Mouse (Mus musculus) neural tube, embryonic 13.5 days (tissue): ENCODE results near the gene Umodl1. TPM values are rescaled to one million over a fixed set of nuclear protein-coding genes. Genes with fewer than 3 reads are reported as not detected.

Experiments
- ATAC-seq: fragments of 200-750 bp; cut with Nextera tagmentation; 2 replicates; pipeline ENCODE4 v1.8.0; 2017; ENCODE audit warnings: low read depth, mild to moderate bottlenecking, moderate TSS enrichment, moderate library complexity
- H3K27ac ChIP-seq: fragments of 300-500 bp; sonication (generic); replicated peaks from 2 replicates; pipeline ENCODE4 v1.5.1; 2015; ENCODE audit warnings: moderate library complexity, mild to moderate bottlenecking, inconsistent platforms
- H3K27me3 ChIP-seq: fragments of 300-500 bp; sonication (generic); 2 replicates; pipeline ENCODE4 v1.6.1; 2015; ENCODE audit warnings: mild to moderate bottlenecking, inconsistent platforms
- H3K36me3 ChIP-seq: fragments of 300-500 bp; sonication (generic); 2 replicates; pipeline ENCODE4 v1.6.1; 2015; ENCODE audit warnings: mild to moderate bottlenecking, inconsistent platforms
- H3K4me1 ChIP-seq: fragments of 300-500 bp; sonication (generic); replicated peaks from 2 replicates; pipeline ENCODE4 v1.6.1; 2015; ENCODE audit warnings: inconsistent platforms
- H3K4me2 ChIP-seq: fragments of 300-500 bp; sonication (generic); 2 replicates; pipeline ENCODE4 v1.6.1; 2015; ENCODE audit warnings: inconsistent platforms, mild to moderate bottlenecking, moderate library complexity
- H3K4me3 ChIP-seq: fragments of 300-500 bp; sonication (generic); 2 replicates; pipeline ENCODE4 v1.5.1; 2015; ENCODE audit warnings: mild to moderate bottlenecking, inconsistent platforms
- H3K9ac ChIP-seq: fragments of 300-500 bp; sonication (generic); 2 replicates; pipeline ENCODE4 v1.6.1; 2015; ENCODE audit warnings: moderate library complexity, mild to moderate bottlenecking, inconsistent platforms
- H3K9me3 ChIP-seq: fragments of 300-500 bp; sonication (generic); 2 replicates; pipeline ENCODE4 v1.6.1; 2016; ENCODE audit warnings: inconsistent platforms
- WGBS: fragments of 180-500 bp; shearing (Covaris S2); methylation state at CpG from one replicate; pipeline ENCODE4 v1.1.7; 2015; 5-methylcytosine and 5-hydroxymethylcytosine counted together
- polyA plus RNA-seq: library from polyadenylated mRNA; unstranded; fragments of >200 nt; fragmentation: Nextera tagmentation; extraction: Ambion mirVana; gene quantifications from 2 replicates; pipeline ENCODE4 v1.2.1, GENCODE M21; 2015

Gene Umodl1
- polyA plus RNA-seq, 1 experiment from 2014 or later: not detected

DNA sequence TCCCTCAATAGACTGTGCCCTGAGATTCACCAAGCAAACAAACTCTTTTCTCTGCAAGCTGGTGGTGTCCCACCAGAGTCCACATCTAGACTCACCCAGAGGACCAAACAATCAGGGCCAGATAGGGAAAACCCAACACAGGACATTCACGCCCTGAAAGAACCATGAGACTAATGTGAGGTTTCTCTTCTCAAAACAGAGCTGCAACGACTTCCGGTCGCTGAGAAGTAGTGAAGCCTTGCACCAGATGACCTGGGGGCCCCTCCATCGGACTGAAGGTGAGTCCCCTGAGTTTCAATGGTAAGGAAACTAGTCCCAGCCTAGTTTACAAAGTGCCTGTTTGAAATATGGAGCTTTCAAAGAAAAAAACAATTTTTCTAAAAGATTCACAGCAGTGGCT is 48.2 kb downstream of the Umodl1 start:
- Histone ChIP-seq H3K4me1 (0 out of 2 replicates have a peak, but pooled peaks cover 6% of the 10 kb centered on the region), H3K9ac (no peak overlapping the region), H3K4me3 (no peak overlapping the region), H3K27ac (no peak overlapping the region), H3K4me2 (no peak overlapping the region), H3K27me3 (no peaks in the 10 kb centered on the region), H3K36me3 (no peaks in the 10 kb centered on the region), H3K9me3 (no peaks in the 10 kb centered on the region)
- WGBS: 90% methylated on average over 5 of the region's 5 CpGs
- ATAC-seq: no peak

- whole genome bisulfite sequencing: 90% methylated on average over 2 of the region's 2 CpGs
- no peak for ATAC-seq
- Histone ChIP-seq H3K36me3 (no peaks in the 10 kb centered on the region), H3K4me3 (no peak overlapping the region), H3K27ac (no peak overlapping the region), H3K4me1 (0 out of 2 replicates have a peak, but pooled peaks cover 6% of the 10 kb centered on the region), H3K9ac (no peak overlapping the region), H3K4me2 (no peak overlapping the region), H3K9me3 (no peaks in the 10 kb centered on the region), H3K27me3 (no peaks in the 10 kb centered on the region)
Measured at GRCm38 (mm10) chr17:31005284-31005683, 50.8 kb downstream of the Umodl1 start.

- Histone ChIP-seq H3K9me3 (no peaks in the 10 kb centered on the region), H3K27me3 (no peaks in the 10 kb centered on the region), H3K4me3 (no peak overlapping the region), H3K4me1 (no peaks in the 10 kb centered on the region), H3K27ac (no peak overlapping the region), H3K4me2 (no peak overlapping the region), H3K9ac (no peak overlapping the region), H3K36me3 (no peaks in the 10 kb centered on the region)
- ATAC-seq: no peak
- 73% methylated on average over 3 of the region's 3 CpGs for WGBS
Measured at GRCm38 (mm10) chr17:31007357-31007756, 52.9 kb downstream of the Umodl1 start.

DNA sequence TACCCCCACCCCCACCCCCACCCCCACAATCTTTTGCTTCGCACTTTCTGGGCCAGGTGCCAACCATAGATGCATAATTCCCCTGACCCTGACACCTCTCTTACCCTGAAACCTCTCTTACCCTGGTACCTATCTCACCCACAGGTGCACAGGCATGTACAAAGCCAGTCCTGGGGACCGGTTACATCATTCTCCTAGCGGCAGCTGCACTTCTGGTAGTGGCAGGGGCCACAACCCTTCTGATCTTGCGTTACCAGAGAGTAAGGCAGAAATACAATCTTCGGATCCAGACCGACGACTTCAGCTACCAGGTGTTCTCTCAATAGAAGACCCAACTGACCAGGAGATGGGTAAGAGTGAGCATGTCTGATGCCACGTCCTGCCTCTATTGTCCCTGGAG is 54.0 kb downstream of the Umodl1 start:
- H3K4me2 ChIP-seq: no peak overlapping the region
- ATAC-seq: no peak
- no peaks in the 10 kb centered on the region for H3K4me1 ChIP-seq
- no peak overlapping the region for H3K9ac ChIP-seq
- no peaks in the 10 kb centered on the region for H3K9me3 ChIP-seq
- WGBS: 91% methylated on average over 8 of the region's 8 CpGs
- H3K36me3 ChIP-seq: no peaks in the 10 kb centered on the region
- no peaks in the 10 kb centered on the region for H3K27me3 ChIP-seq
- no peak overlapping the region for H3K4me3 ChIP-seq
- H3K27ac ChIP-seq: no peak overlapping the region

GRCm38 (mm10) chr17:31011551-31012394 is 57.3 kb downstream of the Umodl1 start:
- 35% methylated on average over 9 of the region's 9 CpGs for WGBS
- ATAC-seq: no peak
- H3K27me3 ChIP-seq: no peaks in the 10 kb centered on the region

GRCm38 (mm10) chr17:31018267-31018666 is 63.8 kb downstream of the Umodl1 start:
- ATAC-seq: no peak
- Histone ChIP-seq H3K27me3 (no peaks in the 10 kb centered on the region), H3K27ac (no peak overlapping the region), H3K4me1 (no peaks in the 10 kb centered on the region), H3K4me2 (no peak overlapping the region), H3K36me3 (no peaks in the 10 kb centered on the region), H3K9me3 (no peaks in the 10 kb centered on the region), H3K4me3 (no peak overlapping the region), H3K9ac (no peak overlapping the region)
- WGBS: 74% methylated on average over 4 of the region's 4 CpGs

More at GRCm38 (mm10) chr17:31011551-31012394, 57.3 kb downstream of the Umodl1 start:
- H3K36me3 ChIP-seq: no peaks in the 10 kb centered on the region
- H3K9me3 ChIP-seq: no peaks in the 10 kb centered on the region
- H3K4me3 ChIP-seq: no peak overlapping the region
- H3K9ac ChIP-seq: no peak overlapping the region
- H3K27ac ChIP-seq: no peak overlapping the region
- H3K4me2 ChIP-seq: no peak overlapping the region
- no peaks in the 10 kb centered on the region for H3K4me1 ChIP-seq

GRCm38 (mm10) chr17:31019505-31019904 is 65.1 kb downstream of the Umodl1 start:
- Histone ChIP-seq H3K36me3 (no peaks in the 10 kb centered on the region), H3K9ac (no peak overlapping the region), H3K4me3 (no peak overlapping the region), H3K4me1 (0 out of 2 replicates have a peak, but pooled peaks cover 2% of the 10 kb centered on the region), H3K27ac (no peak overlapping the region), H3K9me3 (no peaks in the 10 kb centered on the region), H3K4me2 (no peak overlapping the region), H3K27me3 (no peaks in the 10 kb centered on the region)
- WGBS: 10% methylated on average over 2 of the region's 2 CpGs
- ATAC-seq: no peak

DNA sequence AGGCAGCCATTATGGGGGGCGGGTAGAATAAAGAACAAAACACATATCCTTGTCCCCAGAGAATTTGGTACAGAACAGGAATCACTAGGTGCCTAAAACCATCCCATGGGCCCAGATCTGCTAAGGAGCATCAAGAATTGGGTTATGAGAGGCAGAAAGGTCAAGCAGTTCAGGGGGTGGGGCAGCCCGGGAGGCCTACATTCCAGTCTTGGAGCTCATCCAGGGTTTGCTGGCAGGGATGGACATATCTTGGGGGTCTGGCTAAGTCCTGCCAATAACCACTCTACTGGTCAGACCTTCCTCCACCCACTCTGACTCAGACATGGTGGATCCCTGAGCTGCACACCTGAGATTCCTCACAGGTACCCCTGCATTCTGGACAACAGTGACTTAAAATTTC is 65.6 kb downstream of the Umodl1 start:
- no peaks in the 10 kb centered on the region for H3K36me3 ChIP-seq
- no peak for ATAC-seq
- 81% methylated on average over 2 of the region's 2 CpGs for WGBS
- H3K27ac ChIP-seq: no peak overlapping the region
- 0 out of 2 replicates have a peak, but pooled peaks cover 3% of the 10 kb centered on the region for H3K4me1 ChIP-seq
- H3K4me2 ChIP-seq: no peak overlapping the region
- H3K9ac ChIP-seq: no peak overlapping the region
- no peaks in the 10 kb centered on the region for H3K27me3 ChIP-seq
- no peak overlapping the region for H3K4me3 ChIP-seq
- H3K9me3 ChIP-seq: no peaks in the 10 kb centered on the region

- Histone ChIP-seq H3K4me2 (no peak overlapping the region), H3K4me3 (no peak overlapping the region), H3K9me3 (no peaks in the 10 kb centered on the region), H3K27me3 (no peaks in the 10 kb centered on the region), H3K36me3 (no peaks in the 10 kb centered on the region), H3K9ac (no peak overlapping the region), H3K4me1 (0 out of 2 replicates have a peak, but pooled peaks cover 3% of the 10 kb centered on the region), H3K27ac (no peak overlapping the region)
- ATAC-seq: no peak
- 84% methylated on average over 8 of the region's 8 CpGs for WGBS
Measured at GRCm38 (mm10) chr17:31021276-31021675, 66.8 kb downstream of the Umodl1 start.

- Histone ChIP-seq H3K4me3 (no peak overlapping the region), H3K9ac (no peak overlapping the region), H3K27ac (no peak overlapping the region), H3K4me2 (no peak overlapping the region), H3K27me3 (no peaks in the 10 kb centered on the region), H3K9me3 (no peaks in the 10 kb centered on the region), H3K4me1 (0 out of 2 replicates have a peak, but pooled peaks cover 3% of the 10 kb centered on the region), H3K36me3 (no peaks in the 10 kb centered on the region)
- WGBS: 68% methylated on average over 7 of the region's 7 CpGs
- ATAC-seq: no peak
Measured at GRCm38 (mm10) chr17:31024125-31024781, 69.8 kb downstream of the Umodl1 start.

GRCm38 (mm10) chr17:31024782-31025125 is 70.3 kb downstream of the Umodl1 start:
- Histone ChIP-seq H3K27me3 (no peaks in the 10 kb centered on the region), H3K36me3 (no peaks in the 10 kb centered on the region), H3K4me3 (no peak overlapping the region), H3K4me2 (no peak overlapping the region), H3K27ac (no peak overlapping the region), H3K4me1 (0 out of 2 replicates have a peak, but pooled peaks cover 3% of the 10 kb centered on the region), H3K9me3 (no peaks in the 10 kb centered on the region), H3K9ac (no peak overlapping the region)
- no peak for ATAC-seq
- WGBS: 58% methylated on average over 5 of the region's 5 CpGs

- ATAC-seq: no peak
- H3K36me3 ChIP-seq: no peaks in the 10 kb centered on the region
- no peak overlapping the region for H3K9ac ChIP-seq
- peaks cover 7% of the 10 kb centered on the region for H3K9me3 ChIP-seq
- H3K27me3 ChIP-seq: no peaks in the 10 kb centered on the region
- no peak overlapping the region for H3K4me3 ChIP-seq
- H3K27ac ChIP-seq: no peak overlapping the region
- 0 out of 2 replicates have a peak, but pooled peaks cover 3% of the 10 kb centered on the region for H3K4me1 ChIP-seq
- no peak overlapping the region for H3K4me2 ChIP-seq
- 90% methylated on average over 6 of the region's 6 CpGs for WGBS
Measured at GRCm38 (mm10) chr17:31026986-31027385, 72.5 kb downstream of the Umodl1 start.
